Mouse (Mus musculus) spleen, adult 2 months (tissue): ENCODE data around the gene Sgta. TPM values are rescaled to one million over a fixed set of nuclear protein-coding genes. Genes with fewer than 3 reads are reported as not detected.
"Not testable (repeated sequence)": the region's sequence is repeated elsewhere in the genome, so short reads cannot be mapped to it uniquely, and the experiment has no call there.

ENCODE experiments used
- DNase-seq, 2 experiments: peaks; one replicate each; pipeline versions ENCODE4 v3.0.0 to v3.0.0-alpha.2; 2012 to 2021; ENCODE audit warnings: low spot score in 2 of 2, low read depth in 1 of 2
- H3K27ac ChIP-seq: fragments of 200-500 bp; 2 replicates; pipeline ENCODE4 v1.5.1; 2012; ENCODE audit warnings: low read length, inconsistent platforms; ENCODE audit not compliant: insufficient read depth
- H3K27me3 ChIP-seq: fragments of 200-500 bp; 2 replicates; pipeline ENCODE4 v1.6.1; 2012; ENCODE audit warnings: mild to moderate bottlenecking, moderate library complexity, low read length, inconsistent platforms; ENCODE audit not compliant: control insufficient read depth, insufficient read depth
- H3K36me3 ChIP-seq: fragments of 200-500 bp; 2 replicates; pipeline ENCODE4 v1.6.1; 2012; ENCODE audit warnings: mild to moderate bottlenecking, low read length, inconsistent platforms; ENCODE audit not compliant: control insufficient read depth, insufficient read depth
- H3K4me1 ChIP-seq: fragments of 200-500 bp; 2 replicates; pipeline ENCODE4 v1.6.1; 2011; ENCODE audit warnings: inconsistent platforms; ENCODE audit not compliant: control insufficient read depth, insufficient read depth, insufficient read length
- H3K4me3 ChIP-seq: fragments of 200-500 bp; 2 replicates; pipeline ENCODE4 v1.5.1; 2011; ENCODE audit warnings: mild to moderate bottlenecking, inconsistent platforms; ENCODE audit not compliant: insufficient read depth, insufficient read length; ENCODE audit errors: extremely low read depth
- CTCF ChIP-seq: fragments of 200-500 bp; IDR thresholded peaks from 2 replicates; pipeline ENCODE4 v1.5.1; 2011; ENCODE audit warnings: mild to moderate bottlenecking, inconsistent platforms; ENCODE audit not compliant: insufficient read depth, insufficient read length, insufficient replicate concordance; ENCODE audit errors: extremely low read depth
- POLR2A ChIP-seq: fragments of 200-500 bp; IDR thresholded peaks from 2 replicates; pipeline ENCODE4 v1.6.1; 2011; ENCODE audit warnings: low read depth, low read length, inconsistent platforms
- WGBS: fragments of 180-500 bp; shearing (Covaris S2); methylation state at CpG from one replicate; pipeline ENCODE4 v1.1.7; 2018; 5-methylcytosine and 5-hydroxymethylcytosine counted together
- polyA plus RNA-seq: library from polyadenylated mRNA; depleted of rRNA; stranded (reverse); fragments of >200 nt; gene quantifications from 2 replicates; pipeline ENCODE4 v1.2.3, GENCODE M21; 2012

Sgta gene
- polyA plus RNA-seq, 1 experiment, result 88.8 TPM

- Histone ChIP-seq H3K27ac (no peak overlapping the region), H3K4me1 (peaks cover 6% of the 10 kb centered on the region; the same call in 1 of the 2 replicates), H3K4me3 (no peak overlapping the region), H3K27me3 (no peaks in the 10 kb centered on the region), H3K36me3 (no peaks in the 10 kb centered on the region)
- WGBS, result 73% methylated on average over 6 of the region's 6 CpGs
- TF ChIP-seq CTCF (no peak), POLR2A (no peak)
- DNase-seq, result no peak
These were observed 1.1 kb downstream of the Sgta start for GRCm38 (mm10) chr10:81058896-81059295.

GRCm38 (mm10) chr10:81057406-81058130 lies 2.4 kb downstream of the Sgta start:
- H3K36me3 ChIP-seq, result no peaks in the 10 kb centered on the region
- no peak for DNase-seq
- no peak for TF ChIP-seq POLR2A
- TF ChIP-seq CTCF, result no peak
- H3K27ac ChIP-seq, result no peak overlapping the region
- peaks cover 6% of the 10 kb centered on the region; the same call in 1 of the 2 replicates for H3K4me1 ChIP-seq
- H3K27me3 ChIP-seq, result no peaks in the 10 kb centered on the region
- H3K4me3 ChIP-seq, result no peak overlapping the region
- WGBS, result 94% methylated on average over 23 of the region's 23 CpGs

DNA sequence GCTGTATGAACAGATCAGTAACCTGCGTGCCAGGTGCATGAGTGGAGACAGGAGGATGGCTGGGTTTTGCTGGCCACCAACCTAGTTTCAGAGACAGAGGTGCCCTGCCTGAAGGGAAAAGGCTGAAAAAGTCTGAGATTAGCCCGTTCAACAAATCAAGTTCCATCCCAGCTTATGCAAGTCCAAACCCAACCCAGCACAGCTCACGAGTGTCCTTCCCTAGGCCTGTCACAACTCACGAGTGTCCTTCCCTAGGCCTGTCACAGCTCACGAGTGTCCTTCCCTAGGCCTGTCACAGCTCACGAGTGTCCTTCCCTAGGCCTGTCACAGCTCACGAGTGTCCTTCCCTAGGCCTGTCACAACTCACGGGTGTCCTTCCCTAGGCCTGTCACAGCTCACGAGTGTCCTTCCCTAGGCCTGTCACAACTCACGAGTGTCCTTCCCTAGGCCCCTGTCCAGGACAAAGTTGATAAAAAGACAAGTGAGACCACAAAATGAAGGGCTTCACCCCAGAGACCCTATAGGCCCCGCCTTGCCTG lies 4.1 kb downstream of the Sgta start:
- H3K27ac ChIP-seq, H3K4me3 ChIP-seq, DNase-seq, H3K36me3 ChIP-seq, H3K27me3 ChIP-seq, H3K4me1 ChIP-seq: not testable (repeated sequence)
- WGBS, result 82% methylated on average over 11 of the region's 11 CpGs

- WGBS, result 86% methylated on average over 6 of the region's 6 CpGs
- peaks cover 6% of the 10 kb centered on the region; the same call in 1 of the 2 replicates for H3K4me1 ChIP-seq
- DNase-seq, result no peak
- H3K27me3 ChIP-seq, result no peaks in the 10 kb centered on the region
- H3K4me3 ChIP-seq, result no peak overlapping the region
- H3K36me3 ChIP-seq, result peaks cover 10% of the 10 kb centered on the region
- H3K27ac ChIP-seq, result no peak overlapping the region
- TF ChIP-seq CTCF, result no peak
- TF ChIP-seq POLR2A, result no peak
These were observed 4.8 kb downstream of the Sgta start for GRCm38 (mm10) chr10:81055169-81055568.

DNA sequence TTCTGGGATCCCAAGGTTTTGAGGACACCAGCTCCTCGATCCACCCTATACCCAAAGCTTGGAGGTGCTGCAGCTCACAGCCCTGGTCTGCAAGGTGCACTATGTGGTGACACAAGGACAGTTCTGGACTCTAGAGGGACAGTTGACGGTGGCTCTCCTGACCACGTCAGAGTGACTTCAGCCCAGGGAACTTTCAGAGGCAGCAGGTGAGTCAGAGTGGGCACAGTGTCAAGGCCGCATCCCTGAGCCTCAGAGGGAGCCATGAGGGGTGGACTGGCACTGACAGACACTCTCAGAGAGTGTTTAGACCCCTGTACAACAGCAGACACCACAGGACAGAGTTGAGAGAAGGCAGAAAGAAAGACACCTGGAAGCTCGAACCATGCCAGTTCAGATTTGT lies 7.4 kb downstream of the Sgta start:
- no peak overlapping the region for H3K27ac ChIP-seq
- DNase-seq, result no peak
- H3K4me1 ChIP-seq, result no peaks in the 10 kb centered on the region; the same call in 1 of the 2 replicates
- H3K36me3 ChIP-seq, result peaks cover 25% of the 10 kb centered on the region
- H3K4me3 ChIP-seq, result no peak overlapping the region
- TF ChIP-seq POLR2A (no peak), CTCF (no peak)
- no peaks in the 10 kb centered on the region for H3K27me3 ChIP-seq
- 92% methylated on average over 5 of the region's 5 CpGs for WGBS

GRCm38 (mm10) chr10:81051133-81051532 lies 8.8 kb downstream of the Sgta start:
- TF ChIP-seq CTCF, result no peak
- no peak for TF ChIP-seq POLR2A
- no peak for DNase-seq
- Histone ChIP-seq H3K27ac (no peak overlapping the region), H3K4me3 (no peak overlapping the region), H3K4me1 (no peaks in the 10 kb centered on the region), H3K36me3 (peaks cover 33% of the 10 kb centered on the region), H3K27me3 (no peaks in the 10 kb centered on the region)
- 80% methylated on average over 6 of the region's 6 CpGs for WGBS

- WGBS, result 88% methylated on average over 4 of the region's 4 CpGs
- peaks cover 35% of the 10 kb centered on the region for H3K36me3 ChIP-seq
- no peak for DNase-seq
- TF ChIP-seq POLR2A (no peak), CTCF (no peak)
- H3K4me3 ChIP-seq, result no peak overlapping the region
- no peaks in the 10 kb centered on the region for H3K27me3 ChIP-seq
- H3K27ac ChIP-seq, result no peak overlapping the region
- no peaks in the 10 kb centered on the region for H3K4me1 ChIP-seq
These were observed 9.3 kb downstream of the Sgta start for GRCm38 (mm10) chr10:81050645-81051044.

DNA sequence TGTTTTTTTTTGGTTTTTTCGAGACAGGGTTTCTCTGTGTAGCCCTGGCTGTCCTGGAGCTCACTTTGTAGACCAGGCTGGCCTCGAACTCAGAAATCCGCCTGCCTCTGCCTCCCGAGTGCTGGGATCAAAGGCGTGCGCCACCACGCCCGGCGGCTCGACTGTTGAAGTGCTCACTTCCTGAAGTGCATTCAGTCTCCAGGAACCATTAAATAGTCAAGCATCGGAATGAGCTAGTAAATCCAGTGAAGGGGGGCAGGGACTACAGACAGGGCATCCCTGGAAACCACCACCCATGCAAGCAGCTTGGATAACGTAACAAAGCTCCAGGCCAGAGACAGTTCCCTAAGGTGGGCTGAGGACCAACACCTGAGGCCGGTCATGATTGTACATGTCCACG lies 14.7 kb downstream of the Sgta start:
- WGBS, result 93% methylated on average over 14 of the region's 14 CpGs
- H3K4me3 ChIP-seq, H3K4me1 ChIP-seq, H3K27me3 ChIP-seq, H3K27ac ChIP-seq, DNase-seq: not testable (repeated sequence)
- peaks cover 40% of the 10 kb centered on the region for H3K36me3 ChIP-seq
